Mouse (Mus musculus): ENCODE measurements around the gene Plce1. TPM values are rescaled to one million over a fixed set of nuclear protein-coding genes. Genes with fewer than 3 reads are reported as not detected.
"Not testable (repeated sequence)": the region's sequence is repeated elsewhere in the genome, so short reads cannot be mapped to it uniquely, and the experiment has no call there.

Gene Plce1
- polyA plus RNA-seq, 1 experiment from 2014 or later = 4.3 TPM

DNA sequence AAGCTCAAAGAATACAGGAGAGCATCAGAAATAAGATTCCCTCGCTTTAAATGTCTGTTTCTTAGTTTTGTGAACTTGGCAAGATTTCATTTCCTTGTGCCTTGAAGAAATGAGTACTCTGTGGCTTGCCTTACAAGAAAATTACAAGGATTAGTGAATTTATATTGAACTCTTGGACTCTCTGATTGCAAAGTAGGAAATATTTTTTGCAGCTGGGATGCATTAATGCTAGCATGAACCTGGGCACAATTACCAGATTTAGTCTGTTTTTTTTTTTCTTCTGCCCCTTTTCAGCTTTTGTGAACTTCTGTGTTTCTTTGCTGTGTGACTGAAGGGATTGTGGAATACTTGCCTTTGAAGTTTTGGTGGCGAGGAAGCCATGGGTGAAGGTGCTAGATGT is 72.6 kb downstream of the Plce1 start:
- ATAC-seq (ENCODE audit: low FRiP score, low TSS enrichment) = no peak
- Histone ChIP-seq H3K27ac (replicated peaks; ENCODE audit: low read depth, low read length) (no peak overlapping the region), H3K36me3 (ENCODE audit: control insufficient read depth, insufficient read depth, low read length) (no peaks in the 10 kb centered on the region), H3K9ac (replicated peaks; ENCODE audit: low read length) (no peak overlapping the region), H3K4me3 (replicated peaks; ENCODE audit: low read depth, low read length) (no peak overlapping the region), H3K4me2 (ENCODE audit: low read length) (no peak overlapping the region), H3K4me1 (ENCODE audit: control insufficient read depth, insufficient read depth, low read length) (no peaks in the 10 kb centered on the region), H3K27me3 (ENCODE audit: control insufficient read depth, insufficient read depth, low read length) (no peaks in the 10 kb centered on the region), H3K9me3 (ENCODE audit: control insufficient read depth, low read length) (no peaks in the 10 kb centered on the region)
- WGBS = 79% methylated on average over 2 of the region's 2 CpGs
- no peak for DNase-seq

DNA sequence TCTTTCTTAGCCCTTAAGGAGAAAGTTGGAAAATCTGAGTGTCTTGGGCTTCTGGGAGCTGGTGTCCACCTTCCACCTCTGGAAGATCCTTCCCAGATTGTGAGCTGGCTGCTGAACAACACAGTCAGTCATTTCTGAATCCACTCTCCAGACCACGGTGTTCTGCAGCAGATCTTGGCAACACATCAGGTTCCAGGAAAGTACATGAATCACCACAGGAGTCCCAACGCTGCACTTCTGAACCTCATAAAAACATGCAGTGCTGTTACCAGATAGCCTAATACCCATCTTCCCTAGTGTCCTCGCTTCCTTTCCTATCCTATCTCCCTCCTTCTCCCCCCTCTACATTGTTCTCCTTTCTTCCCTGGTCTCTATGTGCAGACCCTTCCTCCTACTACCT is 74.5 kb downstream of the Plce1 start:
- no peak for DNase-seq
- Histone ChIP-seq H3K36me3 (ENCODE audit: control insufficient read depth, insufficient read depth, low read length) (no peaks in the 10 kb centered on the region), H3K9ac (replicated peaks; ENCODE audit: low read length) (no peak overlapping the region), H3K27ac (replicated peaks; ENCODE audit: low read depth, low read length) (no peak overlapping the region), H3K9me3 (ENCODE audit: control insufficient read depth, low read length) (no peaks in the 10 kb centered on the region), H3K4me3 (replicated peaks; ENCODE audit: low read depth, low read length) (no peak overlapping the region), H3K27me3 (ENCODE audit: control insufficient read depth, insufficient read depth, low read length) (no peaks in the 10 kb centered on the region), H3K4me1 (ENCODE audit: control insufficient read depth, insufficient read depth, low read length) (no peaks in the 10 kb centered on the region), H3K4me2 (ENCODE audit: low read length) (no peak overlapping the region)
- ATAC-seq (ENCODE audit: low FRiP score, low TSS enrichment) = no peak
- 91% methylated on average over 3 of the region's 3 CpGs for WGBS

DNA sequence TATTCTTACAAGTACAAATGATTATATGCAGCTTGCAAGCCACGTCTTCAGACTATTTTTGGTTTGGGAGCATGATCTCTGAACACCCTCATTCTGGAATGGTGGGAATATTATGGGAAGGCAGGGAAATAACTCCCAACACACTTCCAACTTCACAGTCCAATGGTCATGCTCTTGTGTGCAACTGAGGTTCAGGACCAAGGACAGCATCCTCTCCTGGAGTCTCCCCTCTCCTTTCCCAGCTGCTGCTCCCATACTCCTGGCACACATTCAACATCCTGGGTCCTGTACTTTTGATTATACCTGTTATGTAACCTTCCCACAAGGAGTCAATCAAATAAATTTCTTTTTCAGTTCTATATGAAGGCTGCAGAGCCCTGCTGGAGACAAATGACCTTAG is 77.9 kb downstream of the Plce1 start:
- Histone ChIP-seq H3K36me3 (ENCODE audit: control insufficient read depth, insufficient read depth, low read length) (no peaks in the 10 kb centered on the region), H3K4me3 (replicated peaks; ENCODE audit: low read depth, low read length) (no peak overlapping the region), H3K4me2 (ENCODE audit: low read length) (no peak overlapping the region), H3K4me1 (ENCODE audit: control insufficient read depth, insufficient read depth, low read length) (no peaks in the 10 kb centered on the region), H3K27ac (replicated peaks; ENCODE audit: low read depth, low read length) (no peak overlapping the region), H3K9me3 (ENCODE audit: control insufficient read depth, low read length) (no peaks in the 10 kb centered on the region), H3K27me3 (ENCODE audit: control insufficient read depth, insufficient read depth, low read length) (no peaks in the 10 kb centered on the region), H3K9ac (replicated peaks; ENCODE audit: low read length) (no peak overlapping the region)
- 77% methylated on average over 1 of the region's 1 CpGs for WGBS
- DNase-seq (no peak), ATAC-seq (ENCODE audit: low FRiP score, low TSS enrichment) (no peak)

DNA sequence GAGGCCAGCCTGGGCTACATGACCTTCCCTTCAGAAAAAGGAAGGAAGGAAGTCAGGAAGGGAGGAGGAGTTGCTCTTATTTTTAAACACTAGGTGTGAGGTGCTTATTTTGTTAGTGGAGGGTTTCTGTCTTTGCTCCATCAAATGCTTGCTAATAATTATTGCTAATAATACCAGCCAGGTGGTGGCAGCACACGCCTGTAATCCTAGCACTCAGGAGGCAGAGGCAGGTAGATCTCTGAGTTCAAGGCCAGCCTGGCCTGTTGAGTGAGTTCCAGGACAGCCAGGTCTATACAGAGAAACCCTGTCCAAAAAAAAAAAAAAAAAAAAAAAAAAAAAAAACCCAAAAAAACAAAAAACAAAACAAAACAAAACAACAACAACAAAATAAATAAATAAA is 81.0 kb downstream of the Plce1 start:
- H3K4me3 ChIP-seq (replicated peaks; ENCODE audit: low read depth, low read length); H3K27me3 ChIP-seq (ENCODE audit: control insufficient read depth, insufficient read depth, low read length); H3K9ac ChIP-seq (replicated peaks; ENCODE audit: low read length); H3K4me2 ChIP-seq (ENCODE audit: low read length); H3K9me3 ChIP-seq (ENCODE audit: control insufficient read depth, low read length); DNase-seq; H3K4me1 ChIP-seq (ENCODE audit: control insufficient read depth, insufficient read depth, low read length); ATAC-seq (ENCODE audit: low FRiP score, low TSS enrichment); H3K27ac ChIP-seq (replicated peaks; ENCODE audit: low read depth, low read length); H3K36me3 ChIP-seq (ENCODE audit: control insufficient read depth, insufficient read depth, low read length): not testable (repeated sequence)
- 96% methylated on average over 1 of the region's 1 CpGs for WGBS

DNA sequence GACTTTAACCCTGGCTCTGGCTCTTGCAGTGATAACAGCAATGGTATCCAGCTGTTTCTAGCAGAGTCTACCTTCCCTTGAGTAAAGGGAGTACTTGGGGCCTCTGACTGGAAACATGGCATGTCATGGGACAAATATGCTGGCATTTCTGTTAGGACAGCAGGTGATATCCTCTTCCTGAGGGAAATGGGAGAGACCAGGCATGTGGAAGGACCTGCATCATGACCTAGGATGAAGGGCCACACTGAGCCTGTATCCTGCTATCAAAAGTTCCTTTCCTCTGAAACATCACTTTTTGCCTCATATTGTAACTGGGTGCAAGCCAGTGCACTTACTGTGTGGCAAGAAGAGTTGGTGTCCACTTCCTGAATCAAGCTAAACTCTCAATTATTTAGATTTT is 85.2 kb downstream of the Plce1 start:
- DNase-seq = no peak
- Histone ChIP-seq H3K4me3 (replicated peaks; ENCODE audit: low read depth, low read length) (no peak overlapping the region), H3K9ac (replicated peaks; ENCODE audit: low read length) (no peak overlapping the region), H3K4me1 (ENCODE audit: control insufficient read depth, insufficient read depth, low read length) (peaks cover 15% of the 10 kb centered on the region), H3K27me3 (ENCODE audit: control insufficient read depth, insufficient read depth, low read length) (no peaks in the 10 kb centered on the region), H3K36me3 (ENCODE audit: control insufficient read depth, insufficient read depth, low read length) (no peaks in the 10 kb centered on the region), H3K9me3 (ENCODE audit: control insufficient read depth, low read length) (no peaks in the 10 kb centered on the region), H3K27ac (replicated peaks; ENCODE audit: low read depth, low read length) (no peak overlapping the region; the same call in 1 of the 2 replicates), H3K4me2 (ENCODE audit: low read length) (no peak overlapping the region)
- no peak for ATAC-seq (ENCODE audit: low FRiP score, low TSS enrichment)

DNA sequence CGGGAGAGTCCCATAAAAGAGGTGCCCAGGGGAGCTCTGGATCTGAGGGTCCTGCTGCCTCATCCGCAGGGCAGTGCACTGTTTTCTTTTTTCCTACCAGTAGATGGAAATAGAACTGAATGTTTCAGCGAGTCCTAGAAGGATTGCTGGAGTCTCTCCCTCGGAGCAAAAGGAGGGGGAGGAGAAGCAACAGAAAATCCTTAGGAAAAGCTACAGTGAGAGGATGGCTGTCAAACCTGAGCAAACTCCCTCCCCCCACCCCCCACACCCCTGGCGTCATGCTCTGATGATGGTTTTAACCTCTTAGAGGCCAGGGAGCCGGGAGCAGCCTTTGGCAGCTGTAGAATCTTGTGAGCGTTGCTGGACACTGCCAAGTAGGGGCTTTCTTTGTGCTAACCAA is 85.8 kb downstream of the Plce1 start:
- Histone ChIP-seq H3K9me3 (ENCODE audit: control insufficient read depth, low read length) (no peaks in the 10 kb centered on the region), H3K9ac (replicated peaks; ENCODE audit: low read length) (0 out of 2 replicates have a peak overlapping the region, but pooled peaks have one; percentile 2), H3K27ac (replicated peaks; ENCODE audit: low read depth, low read length) (peak overlapping the region; percentile 3; the same call in 1 of the 2 replicates), H3K4me3 (replicated peaks; ENCODE audit: low read depth, low read length) (no peak overlapping the region), H3K36me3 (ENCODE audit: control insufficient read depth, insufficient read depth, low read length) (no peaks in the 10 kb centered on the region), H3K27me3 (ENCODE audit: control insufficient read depth, insufficient read depth, low read length) (no peaks in the 10 kb centered on the region), H3K4me2 (ENCODE audit: low read length) (peak overlapping the region; percentile 39), H3K4me1 (ENCODE audit: control insufficient read depth, insufficient read depth, low read length) (peaks cover 15% of the 10 kb centered on the region)
- ATAC-seq (ENCODE audit: low FRiP score, low TSS enrichment) = peak; percentile 46; the same call in 1 of the 2 replicates
- peak; percentile 67 for DNase-seq
- WGBS = 8% methylated on average over 7 of the region's 7 CpGs

DNA sequence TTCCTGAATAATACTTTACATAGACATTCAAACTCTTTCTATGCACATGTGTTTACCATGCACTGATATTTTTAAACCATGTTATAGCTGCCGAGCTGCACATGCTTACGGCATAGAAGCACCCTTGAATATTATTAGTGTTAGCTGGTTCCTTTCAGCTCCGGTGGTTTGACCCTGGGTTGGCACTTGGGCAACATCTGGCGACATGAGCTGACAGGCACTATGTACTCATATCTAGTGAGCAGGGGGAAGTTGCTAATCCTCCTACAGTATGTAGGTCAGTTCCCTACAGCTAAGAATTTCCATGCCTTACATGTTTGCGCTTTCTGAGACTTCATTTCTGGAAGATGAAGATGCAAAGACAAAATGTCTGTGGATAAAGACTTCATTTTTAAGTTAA is 86.4 kb downstream of the Plce1 start:
- Histone ChIP-seq H3K36me3 (ENCODE audit: control insufficient read depth, insufficient read depth, low read length) (no peaks in the 10 kb centered on the region), H3K27ac (replicated peaks; ENCODE audit: low read depth, low read length) (no peak overlapping the region), H3K9me3 (ENCODE audit: control insufficient read depth, low read length) (no peaks in the 10 kb centered on the region), H3K4me1 (ENCODE audit: control insufficient read depth, insufficient read depth, low read length) (peaks cover 15% of the 10 kb centered on the region), H3K4me3 (replicated peaks; ENCODE audit: low read depth, low read length) (no peak overlapping the region), H3K9ac (replicated peaks; ENCODE audit: low read length) (no peak overlapping the region), H3K4me2 (ENCODE audit: low read length) (peak overlapping the region; percentile 39), H3K27me3 (ENCODE audit: control insufficient read depth, insufficient read depth, low read length) (no peaks in the 10 kb centered on the region)
- ATAC-seq (ENCODE audit: low FRiP score, low TSS enrichment) (no peak), DNase-seq (no peak)
- 55% methylated on average over 5 of the region's 5 CpGs for WGBS

DNA sequence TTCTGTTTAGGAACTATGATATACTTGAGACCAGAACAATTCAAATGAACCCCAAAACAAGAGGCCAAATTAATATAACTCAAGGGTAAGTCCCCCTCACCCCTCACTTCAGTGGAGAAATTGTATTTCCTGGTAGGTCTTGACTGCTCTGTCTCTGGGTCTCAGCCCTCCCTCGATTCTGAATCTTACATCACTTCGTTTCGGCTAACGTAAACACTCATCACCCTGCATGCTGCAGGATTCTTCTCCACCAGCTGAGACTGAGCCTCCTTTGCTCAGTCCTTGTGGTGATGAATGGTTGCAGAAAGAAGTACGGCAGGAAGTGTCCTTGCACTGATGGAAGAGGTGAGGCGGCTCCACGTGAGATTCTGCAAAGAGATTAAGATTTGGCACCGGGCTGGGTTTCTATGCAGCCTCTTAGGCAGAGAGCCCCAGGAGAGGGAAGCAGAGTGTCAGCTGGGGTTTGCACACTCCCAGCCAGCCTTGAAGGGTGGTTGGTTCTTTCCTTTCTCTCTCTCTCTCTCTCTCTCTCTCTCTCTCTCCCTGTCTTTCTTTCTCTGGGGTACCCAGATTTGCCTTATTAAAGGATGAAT is 97.7 kb downstream of the Plce1 start:
- ATAC-seq (ENCODE audit: low FRiP score, low TSS enrichment) = no peak
- Histone ChIP-seq H3K4me2 (ENCODE audit: low read length) (no peak overlapping the region), H3K27ac (replicated peaks; ENCODE audit: low read depth, low read length) (no peak overlapping the region)

DNA sequence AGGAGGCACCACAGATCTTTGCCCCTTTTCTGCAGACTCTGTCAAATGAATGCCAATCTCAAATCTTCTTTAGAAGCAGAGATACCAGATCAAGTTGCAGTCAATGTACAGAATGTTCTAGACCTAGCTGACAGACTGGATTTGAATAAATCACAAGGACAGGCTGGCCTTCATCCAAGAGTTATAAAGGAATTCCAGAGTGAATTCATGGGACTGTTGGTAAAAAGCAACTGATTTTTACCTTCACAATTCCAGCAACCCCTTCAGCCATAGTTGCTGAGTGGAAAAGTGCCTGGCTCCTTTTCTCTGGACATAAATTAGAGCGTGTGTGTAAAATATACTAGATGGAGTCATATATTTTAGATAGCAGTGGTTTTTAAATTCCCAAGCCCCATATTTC is 102.0 kb downstream of the Plce1 start:
- Histone ChIP-seq H3K36me3 (ENCODE audit: control insufficient read depth, insufficient read depth, low read length) (no peaks in the 10 kb centered on the region), H3K4me2 (ENCODE audit: low read length) (no peak overlapping the region), H3K9me3 (ENCODE audit: control insufficient read depth, low read length) (no peaks in the 10 kb centered on the region), H3K4me3 (replicated peaks; ENCODE audit: low read depth, low read length) (no peak overlapping the region), H3K9ac (replicated peaks; ENCODE audit: low read length) (no peak overlapping the region), H3K4me1 (ENCODE audit: control insufficient read depth, insufficient read depth, low read length) (no peaks in the 10 kb centered on the region), H3K27me3 (ENCODE audit: control insufficient read depth, insufficient read depth, low read length) (no peaks in the 10 kb centered on the region), H3K27ac (replicated peaks; ENCODE audit: low read depth, low read length) (no peak overlapping the region)
- no peak for DNase-seq
- 100% methylated on average over 1 of the region's 1 CpGs for WGBS
- no peak for ATAC-seq (ENCODE audit: low FRiP score, low TSS enrichment)

More for the DNA sequence above, 97.7 kb downstream of the Plce1 start:
- Histone ChIP-seq H3K36me3 (ENCODE audit: control insufficient read depth, insufficient read depth, low read length) (no peaks in the 10 kb centered on the region), H3K27me3 (ENCODE audit: control insufficient read depth, insufficient read depth, low read length) (no peaks in the 10 kb centered on the region), H3K4me3 (replicated peaks; ENCODE audit: low read depth, low read length) (no peak overlapping the region), H3K9ac (replicated peaks; ENCODE audit: low read length) (no peak overlapping the region), H3K9me3 (ENCODE audit: control insufficient read depth, low read length) (no peaks in the 10 kb centered on the region), H3K4me1 (ENCODE audit: control insufficient read depth, insufficient read depth, low read length) (no peaks in the 10 kb centered on the region)
- no peak for DNase-seq
- WGBS = 41% methylated on average over 8 of the region's 8 CpGs

Data from midbrain, embryonic 14.5 days (tissue).